Mouse (Mus musculus): ENCODE data around the gene Ankrd16.

Gene Ankrd16

DNA sequence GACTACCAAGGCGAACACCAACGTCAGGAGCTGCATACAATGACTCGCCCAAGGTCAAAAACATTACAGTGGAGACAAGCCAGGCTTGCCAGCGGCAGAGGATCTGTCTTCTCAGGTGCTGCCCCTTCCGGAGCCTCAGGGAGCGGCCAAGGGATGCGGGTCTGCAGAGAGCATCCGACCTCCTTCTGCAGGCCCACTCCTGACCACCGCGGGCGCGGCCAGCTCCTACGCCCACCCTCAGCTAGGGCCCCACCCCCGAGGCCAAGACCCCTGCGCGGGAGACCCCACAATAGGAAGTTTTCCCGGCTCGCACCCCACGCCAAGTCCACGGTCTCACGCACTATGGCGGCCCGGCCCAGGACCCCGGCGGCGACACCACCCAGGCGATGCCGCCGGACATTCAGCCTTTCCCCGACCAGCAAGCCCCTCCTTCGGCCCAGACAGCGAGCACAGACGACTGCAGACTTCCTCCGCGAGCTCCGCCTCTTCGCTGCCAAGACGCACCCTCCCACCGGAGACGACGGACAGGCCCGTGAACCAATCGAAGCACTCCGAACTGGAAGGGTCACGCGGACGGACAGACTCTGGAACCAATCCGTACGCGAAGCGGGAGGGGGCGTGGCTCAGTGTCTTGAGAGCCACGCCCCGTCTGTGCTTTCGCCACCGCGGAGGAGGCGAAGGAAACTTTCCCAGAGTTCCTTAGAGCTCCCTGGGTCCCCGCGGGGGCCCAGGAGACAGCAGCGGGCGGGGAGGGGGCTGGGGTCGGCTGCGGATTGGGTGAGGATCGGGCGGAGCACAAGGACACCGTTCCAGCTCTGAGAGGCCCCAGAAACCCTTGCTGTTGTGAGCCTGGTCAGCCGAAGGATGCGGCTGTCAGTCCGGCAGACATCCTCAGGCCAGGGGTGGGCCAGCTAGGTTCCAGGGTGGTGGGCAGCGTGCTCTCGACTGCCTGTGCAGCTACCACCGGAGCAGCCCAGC, at the start of gene Ankrd16, which contains the start of gene Fbh1:
Gene Ankrd16 (plus strand): TSS at position 786 of the 978 bp plus-strand sequence.
Gene Fbh1 (minus strand): TSS at position 492 of the 978 bp plus-strand sequence.
- peak; percentile 100 for DNase-seq (ENCODE audit: extremely low spot score)

DNA sequence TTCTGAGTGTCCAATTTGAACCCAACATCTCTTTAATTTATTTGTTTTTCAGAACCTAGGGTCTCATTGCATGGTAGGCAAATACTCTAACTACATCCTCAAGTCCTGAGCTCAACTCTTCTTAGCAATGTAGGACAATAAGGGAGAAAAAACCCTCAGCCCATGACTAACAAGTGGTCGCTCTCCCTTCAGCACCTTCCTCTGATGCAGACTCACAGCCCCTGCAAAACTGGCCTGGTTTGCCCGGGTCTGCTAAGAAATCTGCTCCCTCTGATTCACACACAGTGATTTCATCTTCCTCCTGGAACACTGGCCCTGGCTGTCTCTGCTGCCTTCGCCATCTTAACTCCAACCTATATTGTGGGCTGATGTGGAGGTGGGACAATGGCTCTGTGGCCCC, 48.6 kb upstream of the Ankrd16 start:
- DNase-seq (ENCODE audit: extremely low spot score) = no peak

GRCm38 (mm10) chr2:11732978-11733377, 44.7 kb upstream of the Ankrd16 start:
- no peak for DNase-seq (ENCODE audit: extremely low spot score)

DNA sequence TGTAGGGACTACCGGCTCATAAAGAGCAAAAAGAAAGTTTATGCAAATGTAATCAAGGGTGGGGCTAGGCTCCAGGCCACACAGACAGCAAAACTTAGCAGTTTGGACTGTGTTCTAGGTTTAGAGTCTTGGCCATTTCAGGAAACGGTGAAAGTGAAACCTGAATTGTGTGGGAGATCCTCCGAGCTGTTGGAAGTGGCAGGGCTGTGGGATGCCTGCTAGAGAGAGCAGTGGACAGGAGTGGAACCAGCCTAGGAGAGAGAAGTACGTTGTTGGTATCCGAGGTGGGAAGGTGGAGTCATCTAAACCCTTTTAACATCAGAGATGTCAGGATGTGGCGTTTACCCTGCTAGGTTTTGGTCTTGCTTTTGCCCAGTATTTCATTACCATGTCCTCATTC, 41.8 kb upstream of the Ankrd16 start:
- no peak for DNase-seq (ENCODE audit: extremely low spot score)

DNA sequence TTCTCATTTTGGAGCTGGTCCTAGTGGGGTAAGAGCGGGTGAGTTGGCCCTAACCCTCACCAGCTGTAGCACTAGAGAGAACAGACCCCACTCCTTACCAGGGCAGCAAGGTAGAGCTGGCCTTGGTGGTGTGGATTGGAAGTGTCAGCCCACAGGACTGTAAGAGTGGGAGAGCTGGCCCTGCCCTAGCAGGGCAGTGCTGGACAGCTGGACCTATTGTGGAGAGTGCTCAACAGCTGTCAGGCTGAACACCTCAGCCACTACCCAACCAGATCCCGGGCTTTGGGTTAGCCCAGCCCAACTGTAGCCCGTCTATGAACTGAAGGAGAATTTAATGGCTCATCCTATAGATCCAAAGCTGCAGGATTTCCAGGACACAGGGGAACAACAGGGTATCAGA, 38.9 kb upstream of the Ankrd16 start:
- no peak for DNase-seq (ENCODE audit: extremely low spot score)

DNA sequence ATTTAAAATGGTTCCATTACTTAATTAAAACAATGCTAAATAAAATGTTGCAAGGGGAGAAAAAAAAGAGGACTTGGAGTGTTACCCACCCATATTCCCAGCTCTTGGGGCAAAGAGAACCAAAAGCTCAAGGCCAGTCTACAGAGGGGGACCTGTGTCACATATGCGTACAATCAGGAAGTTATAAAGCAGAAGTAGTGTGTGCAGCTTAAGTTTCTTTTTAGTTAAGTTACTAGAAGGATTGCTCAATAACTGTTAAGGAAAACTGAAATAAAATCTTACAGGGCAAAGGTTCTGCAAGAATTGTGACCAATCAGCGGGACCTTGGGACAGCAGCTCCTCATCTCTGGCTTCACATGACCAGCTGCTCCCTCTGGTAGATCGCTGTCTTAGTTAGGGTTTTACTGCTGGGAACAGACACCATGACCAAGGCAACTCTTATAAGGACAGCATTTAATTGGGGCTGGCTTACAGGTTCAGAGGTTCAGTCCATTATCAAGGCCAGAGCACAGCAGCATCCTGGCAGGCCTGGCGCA, 38.1 kb upstream of the Ankrd16 start:
- DNase-seq (ENCODE audit: extremely low spot score) = no peak

DNA sequence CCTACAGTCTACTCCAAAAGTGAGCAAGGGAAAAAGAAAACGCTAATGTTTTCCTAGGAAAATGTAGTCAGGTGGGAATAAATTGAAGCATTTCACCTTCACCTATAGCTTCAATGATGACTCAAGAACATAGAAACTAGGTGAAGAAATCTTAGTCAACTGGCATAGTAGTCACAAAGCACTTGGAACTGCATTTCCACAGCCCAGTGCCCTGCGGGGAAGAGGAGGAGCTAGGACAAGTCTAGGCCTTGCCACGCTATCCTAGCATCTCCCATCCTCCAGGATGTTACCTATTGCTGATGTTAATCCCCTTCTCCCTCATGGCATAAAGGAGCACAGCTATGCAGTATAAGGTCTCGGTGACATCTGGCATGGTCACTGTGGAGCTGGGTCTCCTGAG, 15.1 kb upstream of the Ankrd16 start:
- no peak for DNase-seq (ENCODE audit: extremely low spot score)

DNA sequence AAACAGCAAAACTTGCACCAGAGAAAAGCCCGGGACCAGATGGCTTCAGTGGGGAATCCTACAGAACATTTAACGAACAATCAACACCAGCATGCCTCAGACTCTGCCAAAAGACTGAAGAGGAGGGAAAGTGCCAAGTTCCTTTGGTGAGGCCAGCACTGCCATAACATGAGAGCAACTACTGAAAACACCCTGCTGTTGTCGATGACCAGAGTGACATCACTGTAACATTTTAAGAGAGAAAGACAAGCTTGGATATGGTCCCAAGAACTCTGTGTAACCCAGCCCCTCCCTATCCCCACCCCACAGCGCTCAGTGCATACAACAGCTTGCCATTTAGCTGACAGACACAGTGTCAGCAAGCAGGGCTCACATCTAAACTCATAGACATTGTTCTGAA, 12.0 kb upstream of the Ankrd16 start:
- no peak for DNase-seq (ENCODE audit: extremely low spot score)

GRCm38 (mm10) chr2:11766485-11767160, 11.1 kb upstream of the Ankrd16 start:
- DNase-seq (ENCODE audit: extremely low spot score) = no peak

DNA sequence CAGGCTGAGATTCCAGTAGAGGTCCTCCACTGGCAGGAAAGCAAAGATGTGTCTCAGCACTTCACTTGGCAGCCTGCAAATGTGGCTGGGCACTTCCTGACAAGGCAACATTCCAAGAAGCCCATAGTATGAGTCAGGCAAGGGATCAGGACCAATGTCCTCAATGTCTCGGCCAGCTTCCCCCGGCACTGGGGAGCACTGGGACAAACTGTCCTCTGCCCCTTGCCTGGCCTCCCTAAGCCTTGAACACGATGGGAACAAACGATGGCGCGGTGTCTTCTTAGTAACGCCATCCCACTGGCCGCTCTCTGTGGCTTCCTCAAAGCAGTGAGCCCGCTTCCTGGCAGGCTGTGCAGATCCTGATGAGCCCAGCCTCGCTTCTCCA, 10.5 kb upstream of the Ankrd16 start:
- no peak for DNase-seq (ENCODE audit: extremely low spot score)

GRCm38 (mm10) chr2:11771701-11772100, 6.0 kb upstream of the Ankrd16 start:
- no peak for DNase-seq (ENCODE audit: extremely low spot score)

DNA sequence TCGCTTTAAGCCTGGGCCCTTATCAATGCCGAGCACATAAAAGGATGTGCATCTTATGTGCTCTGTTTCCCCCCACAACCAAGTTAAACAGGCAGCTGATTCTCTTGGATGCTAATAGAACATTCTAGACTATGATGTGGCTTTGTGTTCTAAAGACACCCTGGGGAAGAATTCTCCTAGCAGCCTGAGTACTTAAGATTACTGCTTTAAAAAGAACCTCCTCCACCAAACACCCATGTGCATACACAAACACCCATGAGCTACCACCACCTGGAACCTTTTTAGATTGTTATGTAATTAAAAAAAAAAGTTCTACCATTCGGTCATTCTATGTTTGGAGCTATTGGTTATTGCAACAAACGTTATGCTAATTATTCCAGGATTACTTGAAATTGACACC, 5.3 kb upstream of the Ankrd16 start:
- DNase-seq (ENCODE audit: extremely low spot score) = no peak

DNA sequence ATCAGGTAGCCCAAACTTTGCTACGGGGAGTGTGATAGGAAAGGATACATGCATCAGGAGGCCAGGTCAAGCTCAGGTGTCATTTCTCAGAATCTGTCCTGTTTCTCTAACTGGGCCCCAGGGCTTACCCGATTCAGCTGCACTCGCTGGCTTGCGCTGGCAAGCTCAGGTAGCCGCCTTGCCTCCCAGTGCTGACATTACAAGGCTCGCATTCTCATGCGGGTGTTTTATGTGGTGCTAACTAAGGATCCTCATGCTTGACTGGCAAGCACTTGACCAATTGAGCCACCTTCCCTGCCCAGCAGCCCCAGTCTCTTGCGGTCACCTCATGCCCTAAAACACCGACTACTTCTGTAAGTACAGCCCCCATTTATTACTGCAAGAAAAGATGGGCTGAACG, 3.2 kb upstream of the Ankrd16 start:
- DNase-seq (ENCODE audit: extremely low spot score) = no peak

GRCm38 (mm10) chr2:11775121-11775520, 2.6 kb upstream of the Ankrd16 start:
- DNase-seq (ENCODE audit: extremely low spot score) = no peak

DNA sequence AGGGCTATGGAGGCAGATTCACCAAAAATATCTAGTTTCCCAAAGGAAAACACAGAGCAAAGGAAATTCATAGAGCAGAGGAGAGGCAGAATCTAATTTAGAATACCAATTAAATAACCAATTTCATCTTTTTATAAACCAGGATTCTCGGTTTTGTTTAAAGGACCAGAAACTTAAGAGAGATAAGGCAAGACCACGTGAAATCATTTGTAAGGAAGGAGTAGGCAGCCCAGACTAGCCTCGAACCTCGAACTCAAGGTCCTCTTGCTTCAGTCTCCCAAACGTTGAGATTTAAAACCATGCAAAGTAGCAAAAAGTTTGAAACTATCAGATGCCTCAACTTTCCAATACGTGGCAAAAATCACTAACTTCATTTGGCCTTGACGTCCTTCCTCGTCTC, 1.3 kb upstream of the Ankrd16 start:
- DNase-seq (ENCODE audit: extremely low spot score) = no peak

- DNase-seq (ENCODE audit: extremely low spot score) = peak; percentile 88
Measured at GRCm38 (mm10) chr2:11778087-11778823, 579 bp downstream of the Ankrd16 start.

DNA sequence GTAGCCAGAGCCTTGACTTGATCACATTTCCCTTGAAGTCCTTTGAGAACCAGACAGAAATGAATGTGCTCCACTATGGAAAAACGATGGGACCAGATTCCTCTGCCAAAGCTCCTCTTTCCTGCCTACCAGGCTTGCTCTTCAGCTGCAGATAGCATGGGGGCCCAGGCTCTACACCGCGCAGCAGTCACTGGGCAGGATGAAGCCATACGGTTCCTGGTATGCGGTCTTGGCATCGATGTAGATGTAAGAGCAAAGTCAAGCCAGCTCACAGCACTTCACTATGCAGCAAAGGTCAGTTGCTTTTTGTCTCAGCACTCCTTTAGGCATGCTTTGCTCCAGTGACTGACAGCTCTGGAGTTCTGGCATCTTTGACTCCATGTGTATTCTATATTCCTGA, 6.5 kb downstream of the Ankrd16 start:
- DNase-seq (ENCODE audit: extremely low spot score) = no peak

GRCm38 (mm10) chr2:11794668-11795067, 17.0 kb downstream of the Ankrd16 start:
- no peak for DNase-seq (ENCODE audit: extremely low spot score)

DNA sequence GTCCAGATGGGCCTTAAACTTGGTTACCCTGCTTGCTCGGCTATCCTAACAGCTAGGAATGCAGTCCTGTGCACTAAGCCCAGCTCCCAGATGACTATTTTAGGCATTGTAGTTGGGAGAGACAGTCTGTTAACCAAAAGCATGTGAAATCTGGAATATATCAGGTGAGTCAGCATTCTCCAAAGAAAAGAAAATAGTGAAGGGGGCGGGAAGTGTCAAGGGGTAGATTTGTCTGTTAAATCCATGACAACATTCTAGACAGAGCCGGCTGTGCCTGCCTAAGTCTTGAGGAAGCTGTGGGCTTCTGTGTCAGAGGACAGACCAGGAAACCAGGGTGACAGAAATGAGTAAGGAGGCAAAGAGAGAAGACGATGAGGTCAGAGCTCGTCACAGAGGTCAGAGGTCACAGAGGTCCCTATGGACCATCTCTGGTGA, 20.3 kb downstream of the Ankrd16 start:
- DNase-seq (ENCODE audit: extremely low spot score) = no peak

DNA sequence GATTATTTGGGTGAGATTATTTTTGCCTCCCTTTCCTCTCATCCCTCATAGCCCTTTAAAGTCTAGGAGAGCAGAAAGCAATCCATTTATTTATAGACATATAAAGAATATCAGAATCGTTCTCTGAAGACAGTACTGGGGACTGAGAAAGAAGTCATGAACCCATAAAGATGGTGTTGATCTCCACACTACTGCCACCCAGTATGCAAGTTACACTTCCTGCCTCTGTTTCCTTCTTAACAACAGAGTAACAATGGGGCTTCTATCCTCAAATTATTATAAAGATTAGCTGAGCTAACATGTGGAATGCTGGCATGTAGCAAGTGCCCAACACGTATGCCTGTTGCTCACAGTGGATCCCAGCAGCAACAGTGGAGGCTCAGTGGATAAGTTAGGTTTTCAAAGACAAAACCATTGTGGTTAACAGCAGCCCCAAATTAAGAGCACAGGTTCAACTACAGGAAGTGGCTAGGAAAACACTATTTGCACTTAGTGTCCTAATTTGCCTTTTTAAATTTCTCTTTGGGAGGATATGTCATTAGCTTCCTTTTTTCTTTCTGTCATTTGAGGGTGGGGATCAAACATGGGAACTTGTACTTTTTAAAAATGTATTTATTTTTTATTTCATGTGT, 23.7 kb downstream of the Ankrd16 start:
- no peak for DNase-seq (ENCODE audit: extremely low spot score)

All from embryo, embryonic 9.5 days (tissue).